Mouse (Mus musculus) bone marrow macrophage, adult 2 months (primary cell): ENCODE results near the gene Hmgcs1. TPM values are rescaled to one million over a fixed set of nuclear protein-coding genes. Genes with fewer than 3 reads are reported as not detected.
"Not testable (repeated sequence)": the region's sequence is repeated elsewhere in the genome, so short reads cannot be mapped to it uniquely, and the experiment has no call there.

ENCODE experiments used
- H3K27ac ChIP-seq: 2 replicates; pipeline ENCODE4 v1.5.1; 2012; ENCODE audit warnings: low read depth, low read length; ENCODE audit not compliant: insufficient read depth
- H3K4me1 ChIP-seq: 2 replicates; pipeline ENCODE4 v1.6.1; 2012; ENCODE audit warnings: low read length; ENCODE audit not compliant: control insufficient read depth, insufficient read depth
- H3K4me3 ChIP-seq: 2 replicates; pipeline ENCODE4 v1.5.1; 2012; ENCODE audit warnings: mild to moderate bottlenecking, low read length, moderate library complexity; ENCODE audit not compliant: insufficient read depth
- CTCF ChIP-seq: IDR thresholded peaks from 2 replicates; pipeline ENCODE4 v1.5.1; 2012; ENCODE audit warnings: low read depth, mild to moderate bottlenecking, low read length, moderate library complexity
- POLR2A ChIP-seq: IDR thresholded peaks from 2 replicates; pipeline ENCODE4 v1.6.1; 2012; ENCODE audit warnings: mild to moderate bottlenecking, low read depth, low read length, borderline replicate concordance
- polyA plus RNA-seq: library from polyadenylated mRNA; stranded (reverse); fragments of >200 nt; gene quantifications from 2 replicates; pipeline ENCODE4 v1.2.4, GENCODE M21; 2012; ENCODE audit not compliant: missing spikeins, insufficient read depth, insufficient read length

Hmgcs1 gene
- polyA plus RNA-seq, 1 experiment = 29.3 TPM

DNA sequence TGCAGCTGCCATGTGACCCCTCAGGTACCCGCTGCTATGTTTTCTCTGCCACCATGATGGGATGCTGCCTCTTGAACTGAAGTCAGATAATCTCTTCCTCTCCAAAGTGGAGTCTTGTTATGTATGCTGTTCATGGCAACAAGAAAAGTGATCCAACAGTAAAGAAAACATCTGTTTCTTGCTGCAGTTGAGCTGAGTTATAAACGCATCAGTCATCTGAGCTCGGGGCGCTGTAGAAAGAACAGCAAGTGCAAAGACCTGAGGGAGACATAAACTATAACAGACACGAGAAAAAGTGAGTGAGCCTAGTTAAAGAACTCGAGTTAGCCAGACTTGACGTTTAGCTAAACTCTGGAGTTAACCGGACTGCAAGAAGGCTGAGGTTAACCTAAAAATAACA lies 11.4 kb upstream of the Hmgcs1 start:
- H3K27ac ChIP-seq = no peak overlapping the region
- TF ChIP-seq CTCF = no peak
- no peak for TF ChIP-seq POLR2A
- no peak overlapping the region for H3K4me3 ChIP-seq
- H3K4me1 ChIP-seq = peaks cover 7% of the 10 kb centered on the region; the same call in 1 of the 2 replicates

DNA sequence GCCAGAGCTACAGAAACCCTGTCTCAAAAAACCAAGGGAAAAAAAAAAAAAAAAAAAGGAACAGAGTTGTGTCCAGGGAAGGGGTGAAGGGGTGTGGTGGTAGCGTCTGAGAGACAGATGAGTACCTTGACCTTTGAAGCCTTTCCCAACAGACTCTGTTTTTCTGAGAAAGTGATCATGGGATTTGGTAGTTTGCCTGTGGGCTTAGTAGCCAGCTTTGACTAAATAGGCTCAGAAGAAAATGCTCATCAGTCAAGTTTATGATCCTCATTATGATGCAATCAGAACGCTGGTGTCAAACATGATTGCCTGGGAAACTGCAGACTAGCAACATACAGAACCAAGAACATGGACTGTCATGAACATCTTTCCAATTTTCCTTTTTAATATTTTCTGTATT lies 10.5 kb upstream of the Hmgcs1 start:
- TF ChIP-seq POLR2A (no peak), CTCF (no peak)

DNA sequence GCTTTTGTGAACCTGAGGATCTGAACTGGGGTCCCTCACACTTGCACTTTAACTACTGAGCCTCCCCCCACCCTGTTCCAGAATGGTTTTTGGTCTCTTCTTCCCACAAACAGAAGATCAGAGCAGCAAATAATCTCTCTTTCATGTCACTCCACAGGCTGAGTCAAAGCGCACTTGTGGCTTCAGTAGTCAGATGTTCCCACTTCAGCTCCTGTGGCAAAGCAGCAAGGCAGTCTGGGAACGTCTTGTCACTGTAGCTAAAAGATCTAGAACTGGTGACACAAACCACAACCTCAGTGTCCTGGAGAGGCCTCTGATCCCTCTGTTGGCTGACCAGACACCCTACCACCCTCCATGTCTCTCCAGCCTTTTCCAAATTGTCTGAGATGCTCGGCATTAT lies 9.0 kb upstream of the Hmgcs1 start:
- TF ChIP-seq POLR2A (no peak), CTCF (no peak)
- no peak overlapping the region for H3K4me3 ChIP-seq
- no peak overlapping the region for H3K27ac ChIP-seq

More for the DNA sequence above, 10.5 kb upstream of the Hmgcs1 start:
- no peak overlapping the region for H3K27ac ChIP-seq
- peaks cover 11% of the 10 kb centered on the region; the same call in 1 of the 2 replicates for H3K4me1 ChIP-seq
- H3K4me3 ChIP-seq = no peak overlapping the region

DNA sequence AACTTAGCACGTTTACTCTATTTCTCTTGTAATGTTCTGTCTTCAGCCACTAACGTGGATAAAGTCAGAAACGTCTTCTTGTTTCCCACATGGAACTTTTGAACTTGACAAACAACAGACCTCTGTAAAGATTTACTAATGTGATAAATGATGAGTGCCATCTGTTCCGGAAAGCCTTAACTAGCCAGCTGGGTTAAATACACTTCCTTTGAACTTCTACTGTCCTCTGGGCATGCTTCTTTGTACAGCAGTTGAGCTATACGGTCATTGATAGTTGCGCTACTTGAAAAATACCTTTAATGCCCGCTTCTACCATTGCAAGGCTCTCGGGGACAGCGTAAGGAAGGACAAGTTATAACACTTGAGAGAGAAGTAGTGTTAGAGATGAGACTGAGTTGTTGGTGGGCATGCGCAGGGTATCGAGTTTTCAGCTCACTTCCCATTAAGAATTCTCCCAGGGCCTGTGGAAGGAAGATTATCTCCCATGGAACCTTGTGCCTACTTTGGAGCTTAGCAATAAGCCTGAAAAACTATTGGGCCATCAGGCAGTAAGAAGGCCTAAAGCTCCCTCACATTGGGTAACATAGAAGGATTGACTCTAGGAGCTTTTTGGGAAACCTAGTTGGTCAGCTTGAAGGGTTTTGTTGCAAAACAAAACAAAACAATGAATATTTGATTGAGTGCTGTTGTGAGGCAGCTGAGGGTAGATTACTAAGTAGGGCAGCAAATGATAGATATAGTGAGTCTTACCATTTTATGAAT lies 5.6 kb upstream of the Hmgcs1 start:
- TF ChIP-seq CTCF (no peak), POLR2A (no peak)
- Histone ChIP-seq H3K4me3 (no peak overlapping the region), H3K27ac (no peak overlapping the region), H3K4me1 (peaks cover 9% of the 10 kb centered on the region; the same call in 1 of the 2 replicates)

More for the DNA sequence above, 9.0 kb upstream of the Hmgcs1 start:
- H3K4me1 ChIP-seq = peaks cover 8% of the 10 kb centered on the region; the same call in 1 of the 2 replicates

DNA sequence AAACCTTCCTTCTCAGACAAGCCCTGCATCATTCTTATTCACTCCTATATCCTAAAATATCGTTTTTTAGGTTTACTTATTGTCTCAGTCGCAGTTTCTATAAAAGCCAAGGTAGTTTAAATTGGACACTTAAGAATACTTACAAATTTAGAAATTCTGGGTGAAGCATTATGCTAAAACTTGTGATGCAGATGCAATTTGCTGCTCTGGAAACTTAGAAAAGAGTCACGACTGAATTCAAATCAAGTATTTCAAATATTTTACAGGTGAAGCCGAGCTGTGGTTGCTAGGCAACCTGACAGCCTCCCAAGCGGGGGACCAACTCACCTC lies 505 bp upstream of the Hmgcs1 start:
- TF ChIP-seq CTCF (no peak), POLR2A (no peak)
- H3K4me3 ChIP-seq = peak overlapping the region; percentile 41; the same call in 1 of the 2 replicates
- H3K27ac ChIP-seq = peak overlapping the region; percentile 39
- peaks cover 20% of the 10 kb centered on the region for H3K4me1 ChIP-seq

DNA sequence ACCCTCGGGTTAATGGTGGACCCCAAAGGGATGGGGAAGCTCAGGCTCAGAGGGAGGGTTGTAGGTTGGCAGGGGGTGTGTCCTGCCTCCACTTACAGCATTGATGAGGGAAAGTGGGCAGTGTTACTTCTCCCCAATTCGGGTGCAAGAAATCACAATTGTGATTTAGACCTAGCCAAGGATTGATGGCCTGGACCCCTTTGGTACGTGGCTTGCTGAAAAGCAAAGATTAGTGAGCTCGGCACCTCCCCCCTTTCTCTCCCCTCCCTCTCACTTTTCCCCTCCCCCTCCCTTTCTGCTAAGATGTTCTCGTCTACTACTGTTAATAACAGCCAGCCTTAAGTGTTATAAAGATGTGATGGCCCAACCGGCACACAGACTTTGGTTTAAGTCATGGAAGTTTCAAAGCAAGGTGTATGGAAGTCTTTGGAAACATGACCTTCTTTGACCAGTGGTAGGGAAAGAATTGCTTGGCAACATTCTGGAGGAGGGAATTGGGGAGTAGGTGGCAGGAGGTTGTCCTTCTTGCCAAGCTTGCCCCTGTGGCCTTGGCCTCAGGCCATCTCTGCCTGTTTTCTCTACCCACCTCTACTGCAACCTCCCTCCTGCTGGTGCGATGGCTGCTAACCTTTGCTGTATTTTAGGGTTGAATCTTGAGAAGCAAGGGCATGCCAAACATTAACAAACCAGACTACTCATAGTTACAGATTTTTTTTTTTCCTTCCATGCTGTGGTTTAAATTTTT lies 869 bp downstream of the Hmgcs1 start:
- Histone ChIP-seq H3K27ac (peak overlapping the region; percentile 89), H3K4me3 (peak overlapping the region; percentile 95), H3K4me1 (peaks cover 27% of the 10 kb centered on the region)
- TF ChIP-seq CTCF = no peak; the same call in 1 of the 2 replicates
- TF ChIP-seq POLR2A = no peak

DNA sequence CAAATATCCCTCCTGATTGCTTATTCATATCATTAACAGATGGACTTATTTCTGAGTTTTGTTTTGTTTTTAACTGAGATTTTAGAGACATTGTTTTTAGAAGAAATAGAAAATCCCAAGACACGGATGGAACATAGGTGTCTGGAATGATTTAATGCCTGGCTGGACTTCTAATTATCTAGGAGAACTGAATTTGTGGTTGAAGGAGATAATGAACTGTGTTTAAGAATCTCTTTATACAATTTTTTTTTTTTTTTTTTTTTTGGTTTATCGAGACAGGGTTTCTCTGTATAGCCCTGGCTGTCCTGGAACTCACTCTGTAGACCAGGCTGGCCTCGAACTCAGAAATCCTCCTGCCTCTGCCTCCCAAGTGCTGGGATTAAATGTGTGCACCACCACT lies 1.8 kb downstream of the Hmgcs1 start:
- peak overlapping the region; percentile 95 for H3K4me3 ChIP-seq
- H3K27ac ChIP-seq = not testable (repeated sequence)
- peaks cover 28% of the 10 kb centered on the region for H3K4me1 ChIP-seq

DNA sequence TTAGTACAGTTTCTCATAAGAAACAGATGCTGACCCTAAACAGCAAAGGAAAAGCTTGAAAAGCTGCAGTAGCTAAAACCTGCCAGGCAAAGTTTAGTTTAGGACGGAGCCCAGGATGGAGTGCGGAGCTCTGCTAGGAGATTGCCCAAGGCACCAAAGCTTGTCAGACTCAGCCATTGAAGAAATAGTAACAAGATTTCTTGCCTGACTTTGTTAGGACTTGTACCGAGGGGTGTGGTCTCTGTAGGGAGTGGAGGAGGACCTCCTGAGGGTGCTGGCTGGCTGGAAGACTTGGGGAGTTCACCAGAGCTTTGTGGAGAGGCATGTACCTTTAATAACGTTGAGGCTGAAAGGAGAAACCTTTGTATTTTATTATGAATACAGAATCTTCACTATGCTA lies 5.5 kb downstream of the Hmgcs1 start:
- TF ChIP-seq POLR2A (no peak), CTCF (no peak)
- Histone ChIP-seq H3K27ac (no peak overlapping the region), H3K4me3 (no peak overlapping the region), H3K4me1 (peaks cover 25% of the 10 kb centered on the region)

DNA sequence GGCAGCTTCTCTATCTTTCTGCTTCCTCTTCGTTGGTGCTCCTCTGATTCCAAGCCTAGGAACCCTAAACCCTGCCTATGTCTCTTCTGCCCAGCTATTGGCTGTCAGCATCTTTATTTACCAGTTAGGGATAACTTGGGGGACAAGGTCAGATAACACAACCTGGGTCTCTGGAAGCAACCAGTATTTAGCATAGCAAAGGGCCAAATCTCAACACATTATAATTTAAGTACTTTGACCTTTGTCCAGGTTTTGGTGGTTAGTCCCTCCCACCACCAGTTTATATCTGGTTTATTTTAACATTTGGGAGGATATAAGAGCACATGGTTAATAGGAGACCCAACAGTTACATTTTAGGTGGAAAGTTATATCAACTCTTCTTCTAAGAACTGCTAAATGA lies 6.3 kb downstream of the Hmgcs1 start:
- H3K27ac ChIP-seq = no peak overlapping the region
- no peak for TF ChIP-seq CTCF
- no peak for TF ChIP-seq POLR2A
- H3K4me3 ChIP-seq = no peak overlapping the region
- H3K4me1 ChIP-seq = peaks cover 25% of the 10 kb centered on the region

DNA sequence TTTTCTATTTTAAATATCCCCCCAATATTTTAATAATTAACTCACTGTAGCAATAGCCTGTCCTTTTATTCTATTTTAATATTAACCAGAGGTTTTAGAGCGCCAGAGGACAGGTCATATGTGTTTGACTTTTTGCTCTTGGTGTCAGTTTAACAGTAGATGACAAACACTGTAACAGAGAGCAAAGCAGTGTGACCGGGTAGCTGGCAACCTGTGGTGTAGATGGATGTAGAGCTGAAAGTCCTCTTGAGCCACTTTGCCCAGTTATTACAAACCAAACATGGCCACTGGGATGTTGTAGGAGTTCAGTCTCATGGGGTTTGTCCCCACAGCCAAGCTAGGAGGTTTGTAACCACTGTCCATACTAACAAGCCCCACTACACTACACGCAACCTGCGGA lies 8.3 kb downstream of the Hmgcs1 start:
- Histone ChIP-seq H3K27ac (no peak overlapping the region), H3K4me3 (no peak overlapping the region), H3K4me1 (peaks cover 17% of the 10 kb centered on the region)
- TF ChIP-seq POLR2A (no peak), CTCF (no peak)
